Comparison of ENCODE assay signal across 9 mouse cellular contexts in genomic region chr5:73129871-73130270, GRCm38 (mm10).
A peak's percentile ranks its signal among the peaks of the same experiment; 100 is the strongest.
DNase-seq lines count a peak whose midpoint lies in the region; ATAC-seq lines count a peak whose summit lies in the region.
"Had no signal": no experiment of that assay in that cellular context is flagged by ENCODE, and none has a peak within 500 bp of the region (broad histone marks: within the 10 kb centered on the region; RNA-seq: fewer than 3 reads in every experiment).

No protein-coding gene starts in this region.

- no peaks in the 10 kb centered on the region for H3K4me1 ChIP-seq in heart, embryonic 11.5 days (ENCODE audit: control insufficient read depth, insufficient read depth, low read length)
- H3K4me1 ChIP-seq in hindbrain, embryonic 14.5 days (replicated peaks; ENCODE audit: control insufficient read depth, insufficient read depth, low read length), result 0 out of 2 replicates have a peak, but pooled peaks cover 4% of the 10 kb centered on the region

- no peaks in the 10 kb centered on the region for H3K9me3 ChIP-seq in heart, embryonic 11.5 days (replicated peaks; ENCODE audit: control insufficient read depth, low read length)
- no peaks in the 10 kb centered on the region for H3K9me3 ChIP-seq in hindbrain, embryonic 14.5 days (ENCODE audit: control insufficient read depth, low read length)

- no peak overlapping the region for H3K4me2 ChIP-seq in heart, embryonic 11.5 days
- H3K4me2 ChIP-seq in hindbrain, embryonic 14.5 days (replicated peaks), result no peak overlapping the region

- no peak overlapping the region for H3K4me3 ChIP-seq in heart, embryonic 11.5 days (ENCODE audit: low read depth, low read length)
- no peak overlapping the region for H3K4me3 ChIP-seq in hindbrain, embryonic 14.5 days (replicated peaks; ENCODE audit: low read length)

- no peak for ATAC-seq in heart, embryonic 11.5 days (replicated peaks; ENCODE audit: insufficient number of reproducible peaks, low FRiP score, low TSS enrichment)
- ATAC-seq in hindbrain, embryonic 14.5 days (ENCODE audit: low FRiP score), result peak; percentile 79; the same call in 1 of the 2 replicates
- ATAC-seq in granulocyte monocyte progenitor cell, adult 5-6 weeks (replicated peaks; ENCODE audit: poor library complexity, severe bottlenecking), result no peak

- peaks cover 2% of the 10 kb centered on the region; the same call in 1 of the 2 replicates for H3K36me3 ChIP-seq in heart, embryonic 11.5 days (ENCODE audit: control insufficient read depth, insufficient read depth, low read length)
- H3K36me3 ChIP-seq in hindbrain, embryonic 14.5 days (replicated peaks; ENCODE audit: control insufficient read depth, insufficient read depth), result peaks cover 21% of the 10 kb centered on the region; the same call in 1 of the 2 replicates

- DNase-seq in heart, adult 11 months, result peak; percentile 68
- DNase-seq in Muller cell, postnatal 12 days (ENCODE audit: inconsistent ontology term), result peak; percentile 79
- DNase-seq in hindbrain, embryonic 14.5 days (ENCODE audit: low spot score), result peak; percentile 61
- peak; percentile 53 for DNase-seq in lung, postnatal 10 days
- DNase-seq in heart, postnatal 4 days, result no peak
- no peak for DNase-seq in ovary, postnatal 10 days (ENCODE audit: low spot score)
- DNase-seq: heart, adult 18-20 months had no signal

- no peak overlapping the region for H3K27ac ChIP-seq in heart, embryonic 11.5 days (ENCODE audit: low read depth, low read length)
- H3K27ac ChIP-seq in hindbrain, embryonic 14.5 days, result peak overlapping the region; percentile 22; the same call in 1 of the 2 replicates

- no peaks in the 10 kb centered on the region for H3K27me3 ChIP-seq in heart, embryonic 11.5 days (ENCODE audit: control insufficient read depth, insufficient read depth, low read length)
- H3K27me3 ChIP-seq in hindbrain, embryonic 14.5 days (ENCODE audit: control insufficient read depth, insufficient read depth, low read length), result no peaks in the 10 kb centered on the region

- H3K9ac ChIP-seq in heart, embryonic 11.5 days (ENCODE audit: low read depth, low read length), result no peak overlapping the region
- H3K9ac ChIP-seq in hindbrain, embryonic 14.5 days, result no peak overlapping the region

- 81% methylated on average over 5 of the region's 5 CpGs for WGBS in heart, embryonic 11.5 days (ENCODE audit: insufficient replicate concordance)
- WGBS in hindbrain, embryonic 14.5 days, result 31% methylated on average over 5 of the region's 5 CpGs

Comparison
In these comparisons a context has a peak if more than half of its experiments do, and no peak if none do; other contexts are left out.
1. DNase-seq: peak in heart, adult 11 months (single experiment), Muller cell, postnatal 12 days (single experiment), hindbrain, embryonic 14.5 days (single experiment) and lung, postnatal 10 days (single experiment); none in heart, postnatal 4 days (single experiment) and ovary, postnatal 10 days (single experiment).